ENCODE assay signal across 15 mouse cellular contexts in the genomic region with DNA sequence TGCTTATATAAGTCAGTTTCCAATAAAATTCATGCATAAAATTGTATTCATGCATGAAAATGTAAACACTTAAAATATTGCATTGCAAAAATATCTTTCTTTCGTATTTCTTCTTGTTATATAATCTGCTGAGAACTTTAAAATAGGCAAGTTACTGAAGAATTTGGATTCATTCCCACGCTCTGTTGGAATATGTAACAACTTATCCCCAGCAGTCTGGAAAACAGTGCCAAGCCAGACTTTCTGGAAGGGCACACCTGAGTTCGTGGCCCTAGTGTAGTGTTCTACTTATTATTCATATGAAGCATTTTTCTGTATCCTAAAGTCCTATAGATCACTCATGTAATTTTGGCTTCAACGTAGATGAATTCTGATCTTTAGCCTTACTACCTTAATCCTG.
DNase-seq lines count a peak whose midpoint lies in the region; ATAC-seq lines count a peak whose summit lies in the region.
"Had no signal": no experiment of that assay in that cellular context is flagged by ENCODE, and none has a peak within 500 bp of the region (broad histone marks: within the 10 kb centered on the region; RNA-seq: fewer than 3 reads in every experiment).

No protein-coding gene starts in this region.

- H3K9me3 ChIP-seq in embryonic facial prominence, embryonic 14.5 days (ENCODE audit: control insufficient read depth, low read length) = no peaks in the 10 kb centered on the region
- no peaks in the 10 kb centered on the region for H3K9me3 ChIP-seq in embryonic facial prominence, embryonic 10.5 days
- no peaks in the 10 kb centered on the region for H3K9me3 ChIP-seq in midbrain, embryonic 11.5 days (ENCODE audit: control insufficient read depth, low read length)
- H3K9me3 ChIP-seq: hindbrain, embryonic 15.5 days had no signal

- H3K27ac ChIP-seq in embryonic facial prominence, embryonic 14.5 days (replicated peaks; ENCODE audit: low read depth, low read length) = no peak overlapping the region
- H3K27ac ChIP-seq in embryonic facial prominence, embryonic 10.5 days (replicated peaks) = no peak overlapping the region
- H3K27ac ChIP-seq in midbrain, embryonic 11.5 days (ENCODE audit: low read depth, low read length) = no peak overlapping the region
- H3K27ac ChIP-seq: gastrocnemius, adult 2 months; hindbrain, embryonic 15.5 days had no signal

- peak; percentile 30 for DNase-seq in embryonic facial prominence, embryonic 14.5 days (ENCODE audit: low spot score)
- DNase-seq in embryonic facial prominence, embryonic 10.5 days (ENCODE audit: low spot score) = no peak
- peak; percentile 25 for DNase-seq in right cerebral cortex, adult 18-20 months
- no peak for DNase-seq in right cerebral cortex, postnatal 36 days (ENCODE audit: low spot score in 2 of 2)
- peak; percentile 12 to 67 for DNase-seq in left cerebral cortex, postnatal 14 days (ENCODE audit: low spot score in 2 of 2)
- no peak for DNase-seq in spleen, postnatal 36 days (ENCODE audit: low spot score in 2 of 2)
- DNase-seq in midbrain, embryonic 11.5 days (ENCODE audit: low spot score, missing footprints) = no peak
- DNase-seq: adrenal gland, postnatal 10 days; cerebellum, adult 18-20 months; cerebellum, adult 9-11 months; gastrocnemius, adult 2 months; gastrocnemius, postnatal 25 days had no signal

- no peak for ATAC-seq in embryonic facial prominence, embryonic 14.5 days (ENCODE audit: low read depth)
- ATAC-seq in midbrain, embryonic 11.5 days (ENCODE audit: low FRiP score) = no peak
- ATAC-seq: forebrain, embryonic 16.5 days had no signal

- H3K9ac ChIP-seq in embryonic facial prominence, embryonic 14.5 days (ENCODE audit: low read depth, low read length) = no peak overlapping the region
- no peak overlapping the region for H3K9ac ChIP-seq in midbrain, embryonic 11.5 days (ENCODE audit: low read length)
- H3K9ac ChIP-seq: heart, embryonic 12.5 days; hindbrain, embryonic 15.5 days had no signal

- H3K36me3 ChIP-seq in embryonic facial prominence, embryonic 14.5 days (ENCODE audit: control insufficient read depth, insufficient read depth, low read length) = no peaks in the 10 kb centered on the region
- H3K36me3 ChIP-seq in embryonic facial prominence, embryonic 10.5 days (replicated peaks) = no peaks in the 10 kb centered on the region
- no peaks in the 10 kb centered on the region for H3K36me3 ChIP-seq in midbrain, embryonic 11.5 days (ENCODE audit: control insufficient read depth, insufficient read depth, low read length)
- H3K36me3 ChIP-seq: heart, embryonic 12.5 days; hindbrain, embryonic 15.5 days had no signal

- intact Hi-C loops in left cerebral cortex, postnatal 14 days (cut with DNase I) = no loop called here

- 63% methylated on average over 4 of the region's 4 CpGs for WGBS in embryonic facial prominence, embryonic 14.5 days
- 86% methylated on average over 4 of the region's 4 CpGs for WGBS in embryonic facial prominence, embryonic 10.5 days
- 84% methylated on average over 4 of the region's 4 CpGs for WGBS in midbrain, embryonic 11.5 days

- no peak overlapping the region for H3K4me3 ChIP-seq in embryonic facial prominence, embryonic 14.5 days (ENCODE audit: low read depth, low read length)
- H3K4me3 ChIP-seq in embryonic facial prominence, embryonic 10.5 days = no peak overlapping the region
- no peak overlapping the region for H3K4me3 ChIP-seq in midbrain, embryonic 11.5 days (ENCODE audit: low read depth, low read length)
- H3K4me3 ChIP-seq: gastrocnemius, adult 2 months; heart, embryonic 12.5 days; hindbrain, embryonic 15.5 days had no signal

- H3K4me1 ChIP-seq in embryonic facial prominence, embryonic 14.5 days (ENCODE audit: control insufficient read depth, insufficient read depth, low read length) = no peaks in the 10 kb centered on the region
- no peaks in the 10 kb centered on the region for H3K4me1 ChIP-seq in embryonic facial prominence, embryonic 10.5 days
- H3K4me1 ChIP-seq in midbrain, embryonic 11.5 days (ENCODE audit: control insufficient read depth, insufficient read depth, low read length) = no peaks in the 10 kb centered on the region
- H3K4me1 ChIP-seq: heart, embryonic 12.5 days; hindbrain, embryonic 15.5 days had no signal

- H3K27me3 ChIP-seq in embryonic facial prominence, embryonic 14.5 days (replicated peaks; ENCODE audit: control insufficient read depth, insufficient read depth, low read length) = no peaks in the 10 kb centered on the region
- no peaks in the 10 kb centered on the region for H3K27me3 ChIP-seq in embryonic facial prominence, embryonic 10.5 days (replicated peaks; ENCODE audit: low read depth, poor library complexity, severe bottlenecking)
- H3K27me3 ChIP-seq in midbrain, embryonic 11.5 days (ENCODE audit: control insufficient read depth, insufficient read depth, low read length) = no peaks in the 10 kb centered on the region
- H3K27me3 ChIP-seq: heart, embryonic 12.5 days; hindbrain, embryonic 15.5 days had no signal

- no peak overlapping the region for H3K4me2 ChIP-seq in embryonic facial prominence, embryonic 14.5 days (ENCODE audit: low read depth, low read length)
- no peak overlapping the region for H3K4me2 ChIP-seq in midbrain, embryonic 11.5 days
- H3K4me2 ChIP-seq: heart, embryonic 12.5 days; hindbrain, embryonic 15.5 days had no signal

Comparison
In these comparisons a context has a peak if more than half of its experiments do, and no peak if none do; other contexts are left out.
1. DNase-seq: peak in embryonic facial prominence, embryonic 14.5 days (single experiment), right cerebral cortex, adult 18-20 months (single experiment) and left cerebral cortex, postnatal 14 days (2 of 2); none in embryonic facial prominence, embryonic 10.5 days (single experiment), right cerebral cortex, postnatal 36 days (0 of 2), spleen, postnatal 36 days (0 of 2) and midbrain, embryonic 11.5 days (single experiment).